Mouse (Mus musculus) stomach, embryonic 16.5 days (tissue): ENCODE data around the gene Naxe. TPM values are rescaled to one million over a fixed set of nuclear protein-coding genes. Genes with fewer than 3 reads are reported as not detected.
A peak's percentile ranks its signal among the peaks of the same experiment; 100 is the strongest.

Experiments used
- ATAC-seq: fragments of 200-750 bp; cut with Nextera tagmentation; 2 replicates; pipeline ENCODE4 v1.8.0; 2017; ENCODE audit warnings: moderate number of reproducible peaks, moderate TSS enrichment; ENCODE audit not compliant: insufficient read depth, low FRiP score
- H3K27ac ChIP-seq: fragments of 300-500 bp; sonication (generic); 2 replicates; pipeline ENCODE4 v1.5.1; 2014; ENCODE audit warnings: low read length
- H3K27me3 ChIP-seq: fragments of 300-500 bp; sonication (generic); 2 replicates; pipeline ENCODE4 v1.6.1; 2014; ENCODE audit warnings: low read length, control low read depth, mixed read lengths; ENCODE audit not compliant: control insufficient read depth, insufficient read depth
- H3K36me3 ChIP-seq: fragments of 300-500 bp; sonication (generic); 2 replicates; pipeline ENCODE4 v1.6.1; 2014; ENCODE audit warnings: low read length; ENCODE audit not compliant: control insufficient read depth, insufficient read depth
- H3K4me1 ChIP-seq: fragments of 300-500 bp; sonication (generic); 2 replicates; pipeline ENCODE4 v1.6.1; 2014; ENCODE audit warnings: low read length, control low read depth, mixed read lengths; ENCODE audit not compliant: control insufficient read depth, insufficient read depth
- H3K4me2 ChIP-seq: fragments of 300-500 bp; sonication (generic); 2 replicates; pipeline ENCODE4 v1.6.1; 2014; ENCODE audit warnings: low read depth, low read length, mixed read lengths
- H3K4me3 ChIP-seq: fragments of 300-500 bp; sonication (generic); replicated peaks from 2 replicates; pipeline ENCODE4 v1.5.1; 2014; ENCODE audit warnings: mild to moderate bottlenecking, low read length
- H3K9ac ChIP-seq: fragments of 300-500 bp; sonication (generic); 2 replicates; pipeline ENCODE4 v1.6.1; 2014; ENCODE audit warnings: low read length
- H3K9me3 ChIP-seq: fragments of 300-500 bp; sonication (generic); replicated peaks from 2 replicates; pipeline ENCODE4 v1.6.1; 2016; ENCODE audit warnings: low read length, control low read depth; ENCODE audit not compliant: control insufficient read depth
- WGBS: fragments of 180-500 bp; shearing (Covaris S2); extraction: QIAGEN DNeasy Blood & Tissue Kit; methylation state at CpG from one replicate; pipeline ENCODE4 v1.1.7; 2014; 5-methylcytosine and 5-hydroxymethylcytosine counted together
- polyA plus RNA-seq: library from polyadenylated mRNA; unstranded; fragments of >200 nt; fragmentation: Nextera tagmentation; extraction: Ambion mirVana; gene quantifications from 2 replicates; pipeline ENCODE4 v1.2.1, GENCODE M21; 2015

The Naxe gene
- polyA plus RNA-seq, 1 experiment from 2014 or later, result 166 TPM

- Histone ChIP-seq H3K4me1 (no peaks in the 10 kb centered on the region), H3K36me3 (no peaks in the 10 kb centered on the region), H3K27me3 (peaks cover 11% of the 10 kb centered on the region), H3K4me3 (no peak overlapping the region), H3K4me2 (no peak overlapping the region), H3K9ac (no peak overlapping the region), H3K27ac (no peak overlapping the region), H3K9me3 (no peaks in the 10 kb centered on the region)
- 46% methylated on average over 5 of the region's 5 CpGs for WGBS
- ATAC-seq, result no peak
These were observed 24.8 kb downstream of the Naxe start for GRCm38 (mm10) chr3:88033506-88033905.

GRCm38 (mm10) chr3:88030608-88031395, 27.5 kb downstream of the Naxe start:
- Histone ChIP-seq H3K36me3 (no peaks in the 10 kb centered on the region), H3K9ac (no peak overlapping the region), H3K4me1 (no peaks in the 10 kb centered on the region), H3K27me3 (peaks cover 11% of the 10 kb centered on the region), H3K27ac (no peak overlapping the region), H3K4me3 (no peak overlapping the region), H3K9me3 (peaks cover 7% of the 10 kb centered on the region; the same call in 1 of the 2 replicates), H3K4me2 (no peak overlapping the region)
- WGBS, result 10% methylated on average over 19 of the region's 19 CpGs
- ATAC-seq, result no peak; the same call in 1 of the 2 replicates

GRCm38 (mm10) chr3:88027434-88028186, 30.7 kb downstream of the Naxe start, which contains the start of gene Hapln2:
Gene Hapln2 (minus strand): TSS chr3:88027583.
- Histone ChIP-seq H3K36me3 (no peaks in the 10 kb centered on the region), H3K9me3 (peaks cover 7% of the 10 kb centered on the region; the same call in 1 of the 2 replicates), H3K4me3 (no peak within 1 kb of the TSS), H3K4me2 (no peak within 1 kb of the TSS), H3K27ac (no peak within 1 kb of the TSS), H3K27me3 (peaks cover 39% of the 10 kb centered on the region), H3K4me1 (peaks cover 11% of the 10 kb centered on the region), H3K9ac (no peak within 1 kb of the TSS)
- no peak for ATAC-seq
- 59% methylated on average over 5 of the region's 5 CpGs for WGBS

- Histone ChIP-seq H3K4me3 (no peak overlapping the region), H3K9me3 (peaks cover 7% of the 10 kb centered on the region; the same call in 1 of the 2 replicates), H3K36me3 (no peaks in the 10 kb centered on the region), H3K4me2 (no peak overlapping the region), H3K9ac (no peak overlapping the region), H3K27ac (no peak overlapping the region), H3K27me3 (peaks cover 47% of the 10 kb centered on the region), H3K4me1 (peaks cover 14% of the 10 kb centered on the region)
- no peak for ATAC-seq
- WGBS, result 65% methylated on average over 7 of the region's 7 CpGs
These were observed 31.5 kb downstream of the Naxe start for GRCm38 (mm10) chr3:88026823-88027222.

GRCm38 (mm10) chr3:88023192-88024074, 34.9 kb downstream of the Naxe start:
- ATAC-seq, result 0 out of 2 replicates have a peak, but pooled peaks have one; percentile 37
- H3K27me3 ChIP-seq, result peaks cover 63% of the 10 kb centered on the region
- H3K9me3 ChIP-seq, result peaks cover 7% of the 10 kb centered on the region; the same call in 1 of the 2 replicates
- peak overlapping the region; percentile 60 for H3K9ac ChIP-seq
- H3K4me2 ChIP-seq, result peak overlapping the region; percentile 100
- under 1% methylated on average over 81 of the region's 81 CpGs for WGBS
- peaks cover 14% of the 10 kb centered on the region for H3K4me1 ChIP-seq
- H3K27ac ChIP-seq, result no peak overlapping the region
- no peaks in the 10 kb centered on the region for H3K36me3 ChIP-seq
- H3K4me3 ChIP-seq, result peak overlapping the region; percentile 65

- Histone ChIP-seq H3K9me3 (no peaks in the 10 kb centered on the region), H3K4me3 (peak overlapping the region; percentile 65), H3K4me1 (peaks cover 14% of the 10 kb centered on the region), H3K27ac (no peak overlapping the region), H3K27me3 (peaks cover 63% of the 10 kb centered on the region), H3K36me3 (no peaks in the 10 kb centered on the region), H3K9ac (peak overlapping the region; percentile 60), H3K4me2 (peak overlapping the region; percentile 100)
- peak; percentile 91 for ATAC-seq
- 2% methylated on average over 66 of the region's 66 CpGs for WGBS
These were observed 35.7 kb downstream of the Naxe start for GRCm38 (mm10) chr3:88022322-88023191.

- no peaks in the 10 kb centered on the region for H3K4me1 ChIP-seq
- H3K27me3 ChIP-seq, result no peaks in the 10 kb centered on the region
- ATAC-seq, result no peak
- H3K4me3 ChIP-seq, result no peak overlapping the region
- H3K9ac ChIP-seq, result no peak overlapping the region
- no peak overlapping the region for H3K27ac ChIP-seq
- WGBS, result 8% methylated on average over 6 of the region's 6 CpGs
- H3K36me3 ChIP-seq, result no peaks in the 10 kb centered on the region
- no peak overlapping the region for H3K4me2 ChIP-seq
- H3K9me3 ChIP-seq, result no peaks in the 10 kb centered on the region; the same call in 1 of the 2 replicates
These were observed 47.5 kb downstream of the Naxe start for GRCm38 (mm10) chr3:88010634-88011265.
